Mouse (Mus musculus): Measurements from ENCODE around the gene H2-DMb1. TPM values are rescaled to one million over a fixed set of nuclear protein-coding genes. Genes with fewer than 3 reads are reported as not detected.

H2-DMb1 gene
- total and polyA plus RNA-seq, 2 experiments from 2014 or later: 0.62 to 1.5 TPM

DNA sequence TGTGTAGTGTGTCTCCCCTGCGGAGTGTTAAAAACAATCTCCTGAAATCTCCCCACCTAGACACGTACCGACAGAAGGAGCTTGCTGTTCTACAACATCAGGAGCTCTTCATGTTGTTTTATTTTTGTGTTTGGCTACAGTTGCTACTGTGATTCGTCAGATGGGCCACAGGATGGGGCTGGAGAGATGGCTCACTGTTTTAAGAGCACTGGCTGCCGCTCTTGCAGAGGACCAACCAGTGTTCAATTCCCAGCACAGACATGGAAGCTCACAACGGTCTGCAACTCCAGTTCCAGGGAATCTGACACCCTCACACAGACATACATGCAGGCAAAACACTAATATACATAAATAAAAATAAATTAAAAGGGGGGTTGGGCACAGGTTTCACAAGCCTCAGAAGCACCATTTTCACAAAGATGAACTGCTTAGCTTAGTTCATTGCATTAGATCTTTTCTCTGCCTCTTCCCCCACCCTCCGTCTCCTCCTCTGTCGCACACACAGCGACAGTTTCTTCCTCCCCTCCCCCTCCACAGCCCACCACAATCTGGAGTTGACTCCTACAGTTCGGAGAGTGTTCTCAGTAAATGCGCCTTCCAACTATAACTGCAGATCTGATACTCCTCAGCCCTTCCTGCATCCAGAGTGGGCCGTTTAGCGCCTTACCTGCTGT is 24.5 kb upstream of the H2-DMb1 start:
- WGBS: 17% methylated on average over 13 of the region's 13 CpGs
- Histone ChIP-seq H3K9me3 (ENCODE audit: low read length) (no peaks in the 10 kb centered on the region), H3K9ac (peak overlapping the region; percentile 14; the same call in 1 of the 2 replicates), H3K4me3 (ENCODE audit: low read depth, low read length) (no peak overlapping the region), H3K4me1 (ENCODE audit: insufficient read depth) (0 out of 2 replicates have a peak, but pooled peaks cover 5% of the 10 kb centered on the region), H3K4me2 (ENCODE audit: low read depth) (peak overlapping the region; percentile 33), H3K27ac (ENCODE audit: low read depth, low read length) (peak overlapping the region; percentile 57), H3K36me3 (ENCODE audit: insufficient read depth) (no peaks in the 10 kb centered on the region), H3K27me3 (ENCODE audit: insufficient read depth, low read length) (no peaks in the 10 kb centered on the region)
- TF ChIP-seq CTCF (IDR thresholded peaks at IDR 0.05; ENCODE audit: low read depth): peak; percentile 53
- ATAC-seq (peak; percentile 76), DNase-seq (no peak)

DNA sequence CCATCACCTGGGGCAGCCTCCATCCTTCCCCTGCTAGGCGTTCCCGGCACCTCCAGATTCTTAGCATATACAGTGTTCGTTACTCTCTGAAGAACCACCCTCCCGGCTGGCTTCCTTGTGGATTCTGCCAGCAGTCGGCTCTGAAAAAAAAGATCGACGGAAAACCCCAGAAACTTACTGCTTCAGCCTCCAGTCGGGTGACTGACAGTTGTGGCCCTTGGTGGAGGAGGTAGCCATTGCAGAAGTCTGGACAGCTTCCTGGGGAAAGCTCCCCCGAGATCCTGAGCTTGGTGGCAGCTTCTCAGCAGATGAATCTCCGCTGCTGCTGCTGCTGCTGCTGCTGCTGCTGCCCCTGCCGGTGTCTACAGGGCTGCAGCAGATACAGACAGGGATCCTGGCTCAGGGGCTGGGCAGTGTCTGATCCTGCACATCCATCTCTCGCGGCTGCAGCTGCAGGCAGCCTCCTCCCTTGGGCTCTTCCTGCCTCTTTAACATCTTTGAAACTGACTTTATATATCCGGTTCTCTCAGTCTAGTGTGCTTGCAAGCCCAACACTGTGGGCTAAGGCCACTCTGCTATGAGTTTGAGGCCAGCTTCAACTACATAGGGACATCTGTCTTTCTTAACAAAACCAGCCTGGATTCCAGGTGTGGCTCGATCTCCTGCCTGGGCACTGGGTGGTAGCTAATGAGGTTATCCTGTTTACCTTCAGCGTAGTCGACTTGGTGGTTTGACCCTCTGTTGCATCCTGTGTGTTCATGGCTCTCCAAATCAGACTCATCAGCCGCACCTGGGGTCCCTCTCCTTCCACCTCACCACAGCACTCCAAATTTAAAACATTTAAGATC is 23.7 kb upstream of the H2-DMb1 start:
- DNase-seq (no peak), ATAC-seq (peak; percentile 30; the same call in 1 of the 2 replicates)
- H3K27ac ChIP-seq (ENCODE audit: low read depth, low read length): peak overlapping the region; percentile 57
- H3K4me1 ChIP-seq (ENCODE audit: insufficient read depth): no peaks in the 10 kb centered on the region
- H3K4me2 ChIP-seq (ENCODE audit: low read depth): peak overlapping the region; percentile 33
- H3K36me3 ChIP-seq (ENCODE audit: insufficient read depth): no peaks in the 10 kb centered on the region
- peak overlapping the region; percentile 14; the same call in 1 of the 2 replicates for H3K9ac ChIP-seq
- no peak overlapping the region for H3K4me3 ChIP-seq (ENCODE audit: low read depth, low read length)
- no peaks in the 10 kb centered on the region for H3K9me3 ChIP-seq (ENCODE audit: low read length)
- peak; percentile 39 for TF ChIP-seq CTCF (IDR thresholded peaks at IDR 0.05; ENCODE audit: low read depth)
- WGBS: 21% methylated on average over 18 of the region's 18 CpGs
- H3K27me3 ChIP-seq (ENCODE audit: insufficient read depth, low read length): no peaks in the 10 kb centered on the region

DNA sequence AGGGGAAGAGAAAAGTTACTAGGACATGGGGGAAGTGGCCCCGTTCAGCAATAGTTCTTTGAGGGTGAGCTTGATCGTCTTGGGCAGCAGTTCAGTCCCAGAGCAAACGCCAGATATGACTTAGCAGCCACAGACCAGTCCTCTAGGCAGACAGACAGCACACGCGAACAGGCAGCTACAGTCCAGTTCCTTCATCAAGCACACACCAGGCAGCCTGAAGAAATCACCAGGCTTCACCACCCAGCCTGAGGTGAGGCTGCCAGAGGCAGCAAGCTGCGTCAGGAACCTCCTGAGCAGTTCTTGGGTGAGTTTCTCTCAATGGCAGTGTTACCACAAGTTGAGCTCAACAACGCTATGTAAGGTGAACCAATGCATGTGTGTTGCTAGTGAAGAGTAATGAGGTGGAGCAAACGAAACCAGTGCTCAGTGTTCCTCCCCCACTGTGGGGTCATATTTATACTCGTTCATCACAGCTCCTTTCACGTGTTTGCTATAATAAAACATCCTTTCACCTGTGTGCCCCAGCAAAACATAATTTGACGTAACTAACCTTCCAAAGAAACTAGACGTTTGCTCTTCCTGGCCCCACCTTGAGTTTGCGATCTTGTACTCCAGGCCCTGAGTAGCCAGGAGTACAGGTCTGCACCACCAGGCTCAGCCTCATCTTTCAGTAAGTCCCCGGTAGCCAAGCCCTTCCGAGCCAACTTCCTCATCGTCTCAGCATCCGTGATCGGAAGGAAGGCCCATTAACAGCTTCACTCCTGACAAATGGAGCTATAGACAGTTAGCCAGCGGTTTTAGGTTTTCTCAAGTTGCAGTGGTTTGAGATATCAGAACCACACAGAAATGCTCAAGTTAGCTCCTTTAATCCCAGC is 22.6 kb upstream of the H2-DMb1 start:
- TF ChIP-seq CTCF (IDR thresholded peaks at IDR 0.05; ENCODE audit: low read depth): no peak
- WGBS: 85% methylated on average over 19 of the region's 19 CpGs

DNA sequence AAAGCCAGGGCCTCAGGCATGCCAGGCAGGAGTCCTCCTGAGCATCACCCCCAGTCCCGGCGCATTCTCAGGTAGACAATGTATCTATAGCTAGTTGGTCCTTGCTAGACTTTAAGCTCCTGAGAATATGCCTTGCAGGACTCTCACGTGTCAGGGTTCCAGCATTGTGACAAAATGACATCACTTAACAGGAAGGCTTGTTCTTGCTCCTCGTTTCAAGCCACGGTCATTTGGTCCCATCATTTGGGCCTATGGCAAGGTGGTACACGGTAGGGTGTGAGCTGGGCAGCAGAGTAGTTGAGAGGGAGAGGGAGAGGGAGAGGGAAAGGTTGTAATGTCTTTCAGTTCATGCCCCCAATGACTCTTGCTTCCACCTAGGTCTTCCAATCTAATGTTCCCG is 21.0 kb upstream of the H2-DMb1 start:
- TF ChIP-seq CTCF (IDR thresholded peaks at IDR 0.05; ENCODE audit: low read depth): no peak
- no peaks in the 10 kb centered on the region for H3K27me3 ChIP-seq (ENCODE audit: insufficient read depth, low read length)
- H3K4me3 ChIP-seq (ENCODE audit: low read depth, low read length): no peak overlapping the region
- H3K4me1 ChIP-seq (ENCODE audit: insufficient read depth): 0 out of 2 replicates have a peak, but pooled peaks cover 5% of the 10 kb centered on the region
- DNase-seq: no peak
- H3K9ac ChIP-seq: no peak overlapping the region
- no peak overlapping the region for H3K27ac ChIP-seq (ENCODE audit: low read depth, low read length)
- H3K36me3 ChIP-seq (ENCODE audit: insufficient read depth): no peaks in the 10 kb centered on the region
- 74% methylated on average over 7 of the region's 7 CpGs for WGBS
- no peak overlapping the region for H3K4me2 ChIP-seq (ENCODE audit: low read depth)
- H3K9me3 ChIP-seq (ENCODE audit: low read length): no peaks in the 10 kb centered on the region
- ATAC-seq: no peak

More for the DNA sequence above, 22.6 kb upstream of the H2-DMb1 start:
- Histone ChIP-seq H3K9ac (no peak overlapping the region), H3K4me2 (ENCODE audit: low read depth) (no peak overlapping the region), H3K36me3 (ENCODE audit: insufficient read depth) (no peaks in the 10 kb centered on the region), H3K9me3 (ENCODE audit: low read length) (no peaks in the 10 kb centered on the region), H3K27me3 (ENCODE audit: insufficient read depth, low read length) (no peaks in the 10 kb centered on the region), H3K4me3 (ENCODE audit: low read depth, low read length) (no peak overlapping the region), H3K27ac (ENCODE audit: low read depth, low read length) (no peak overlapping the region), H3K4me1 (ENCODE audit: insufficient read depth) (no peaks in the 10 kb centered on the region)
- ATAC-seq (no peak), DNase-seq (no peak)

DNA sequence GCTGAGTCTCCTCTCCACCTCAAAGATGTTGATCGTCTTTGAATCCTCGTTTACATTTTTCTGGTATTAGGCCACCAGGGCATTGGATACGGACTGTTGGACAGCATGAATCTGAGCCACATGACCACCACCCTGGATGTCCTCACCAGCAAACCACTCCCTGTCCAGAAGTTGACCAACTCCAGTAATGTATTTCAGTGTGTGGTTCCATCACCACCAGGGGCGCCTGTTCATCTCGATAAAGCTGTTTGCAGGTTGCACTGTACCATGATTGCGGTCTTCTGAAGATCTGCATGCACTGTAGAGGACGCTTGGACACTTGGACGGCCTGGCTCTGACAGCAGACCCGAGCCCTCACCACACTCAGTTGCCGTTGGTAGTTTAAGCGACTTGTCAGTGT is 19.6 kb upstream of the H2-DMb1 start:
- no peak for DNase-seq
- ATAC-seq: no peak
- Histone ChIP-seq H3K4me3 (ENCODE audit: low read depth, low read length) (no peak overlapping the region), H3K9ac (no peak overlapping the region), H3K9me3 (ENCODE audit: low read length) (no peaks in the 10 kb centered on the region), H3K27ac (ENCODE audit: low read depth, low read length) (no peak overlapping the region), H3K4me2 (ENCODE audit: low read depth) (no peak overlapping the region), H3K27me3 (ENCODE audit: insufficient read depth, low read length) (peaks cover 2% of the 10 kb centered on the region; the same call in 1 of the 2 replicates), H3K4me1 (ENCODE audit: insufficient read depth) (0 out of 2 replicates have a peak, but pooled peaks cover 5% of the 10 kb centered on the region), H3K36me3 (ENCODE audit: insufficient read depth) (no peaks in the 10 kb centered on the region)
- peak; percentile 52 for TF ChIP-seq CTCF (IDR thresholded peaks at IDR 0.05; ENCODE audit: low read depth)
- 88% methylated on average over 11 of the region's 11 CpGs for WGBS

DNA sequence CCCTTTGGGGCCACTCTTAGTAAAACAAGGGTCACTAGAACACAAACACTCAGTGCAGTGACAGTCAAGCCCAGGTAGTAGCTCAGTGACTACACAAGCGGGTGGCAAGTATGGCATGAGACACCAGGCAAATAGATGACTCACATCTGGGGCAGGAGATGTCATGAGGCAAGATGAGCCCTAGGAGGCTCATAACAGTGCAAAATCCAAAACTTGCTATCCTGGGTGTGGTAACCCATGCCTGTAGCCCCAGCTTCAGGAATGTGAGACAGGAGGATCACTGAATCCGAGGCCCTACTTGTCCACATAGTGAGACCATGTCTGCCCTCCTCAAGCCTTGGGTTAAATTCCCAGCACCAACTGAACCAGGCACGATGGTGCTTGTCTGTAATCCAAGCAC is 18.4 kb upstream of the H2-DMb1 start:
- DNase-seq: no peak
- peak; percentile 16; the same call in 1 of the 2 replicates for TF ChIP-seq CTCF (IDR thresholded peaks at IDR 0.05; ENCODE audit: low read depth)
- Histone ChIP-seq H3K27ac (ENCODE audit: low read depth, low read length) (no peak overlapping the region), H3K9ac (no peak overlapping the region), H3K27me3 (ENCODE audit: insufficient read depth, low read length) (peaks cover 14% of the 10 kb centered on the region), H3K36me3 (ENCODE audit: insufficient read depth) (no peaks in the 10 kb centered on the region), H3K4me1 (ENCODE audit: insufficient read depth) (0 out of 2 replicates have a peak, but pooled peaks cover 5% of the 10 kb centered on the region), H3K4me2 (ENCODE audit: low read depth) (no peak overlapping the region), H3K4me3 (ENCODE audit: low read depth, low read length) (no peak overlapping the region), H3K9me3 (ENCODE audit: low read length) (no peaks in the 10 kb centered on the region)
- 83% methylated on average over 3 of the region's 3 CpGs for WGBS
- ATAC-seq: no peak

All from forebrain, postnatal 0 days (tissue).